Mouse (Mus musculus): ENCODE measurements around the gene Hspa1a. TPM values are rescaled to one million over a fixed set of nuclear protein-coding genes. Genes with fewer than 3 reads are reported as not detected.

The Hspa1a gene
- polyA plus RNA-seq, 1 experiment from 2014 or later = 2.9 TPM

GRCm38 (mm10) chr17:34941344-34942041 lies 30.5 kb downstream of the Hspa1a start:
- WGBS = 6% methylated on average over 15 of the region's 15 CpGs
- H3K4me3 ChIP-seq (ENCODE audit: control insufficient read depth in 1 of 2, insufficient read depth in 1 of 2, low read depth in 1 of 2, low read length in 2 of 2) = peak overlapping the region; percentile 29 to 31
- no peaks in the 10 kb centered on the region for H3K9me3 ChIP-seq (ENCODE audit: control insufficient read depth, low read length)
- no peaks in the 10 kb centered on the region for H3K36me3 ChIP-seq (ENCODE audit: control insufficient read depth, insufficient read depth, low read length)
- H3K4me2 ChIP-seq (ENCODE audit: low read length) = peak overlapping the region; percentile 63
- ATAC-seq (ENCODE audit: insufficient number of reproducible peaks, insufficient read depth, low FRiP score, low read depth) = peak; percentile 32; the same call in 1 of the 2 replicates
- H3K27me3 ChIP-seq (ENCODE audit: control insufficient read depth, insufficient read depth, low read length) = no peaks in the 10 kb centered on the region
- H3K4me1 ChIP-seq (ENCODE audit: control insufficient read depth in 2 of 2, insufficient read depth in 2 of 2, low read length in 2 of 2) = peaks cover 3 to 10% of the 10 kb centered on the region in 2 experiments; a peak in 2 of 4 replicates
- peak overlapping the region; percentile 64 for H3K9ac ChIP-seq (ENCODE audit: low read length)
- H3K27ac ChIP-seq (replicated peaks in 1 of 2; ENCODE audit: control insufficient read depth in 1 of 2, insufficient read depth in 1 of 2, low read depth in 2 of 2, low read length in 2 of 2) = peak overlapping the region; percentile 66 to 75

- Histone ChIP-seq H3K36me3 (ENCODE audit: control insufficient read depth, insufficient read depth, low read length) (peaks cover 15% of the 10 kb centered on the region), H3K4me1 (ENCODE audit: control insufficient read depth in 2 of 2, insufficient read depth in 2 of 2, low read length in 2 of 2) (peaks cover 3 to 6% of the 10 kb centered on the region in 2 experiments; a peak in 2 of 4 replicates), H3K27me3 (ENCODE audit: control insufficient read depth, insufficient read depth, low read length) (no peaks in the 10 kb centered on the region), H3K9ac (ENCODE audit: low read length) (no peak overlapping the region), H3K4me3 (ENCODE audit: control insufficient read depth in 1 of 2, insufficient read depth in 1 of 2, low read depth in 1 of 2, low read length in 2 of 2) (no peak overlapping the region), H3K9me3 (ENCODE audit: control insufficient read depth, low read length) (no peaks in the 10 kb centered on the region), H3K4me2 (ENCODE audit: low read length) (no peak overlapping the region), H3K27ac (replicated peaks in 1 of 2; ENCODE audit: control insufficient read depth in 1 of 2, insufficient read depth in 1 of 2, low read depth in 2 of 2, low read length in 2 of 2) (no peak overlapping the region)
- no peak for ATAC-seq (ENCODE audit: insufficient number of reproducible peaks, insufficient read depth, low FRiP score, low read depth)
- 81% methylated on average over 6 of the region's 6 CpGs for WGBS
Observed at GRCm38 (mm10) chr17:34937960-34938505, 33.9 kb downstream of the Hspa1a start.

GRCm38 (mm10) chr17:34934830-34935229 lies 37.1 kb downstream of the Hspa1a start:
- no peak for ATAC-seq (ENCODE audit: insufficient number of reproducible peaks, insufficient read depth, low FRiP score, low read depth)
- H3K4me3 ChIP-seq (ENCODE audit: control insufficient read depth in 1 of 2, insufficient read depth in 1 of 2, low read depth in 1 of 2, low read length in 2 of 2) = no peak overlapping the region
- peaks cover 21% of the 10 kb centered on the region for H3K36me3 ChIP-seq (ENCODE audit: control insufficient read depth, insufficient read depth, low read length)
- H3K4me2 ChIP-seq (ENCODE audit: low read length) = no peak overlapping the region; the same call in 1 of the 2 replicates
- WGBS = 47% methylated on average over 8 of the region's 8 CpGs
- H3K27me3 ChIP-seq (ENCODE audit: control insufficient read depth, insufficient read depth, low read length) = no peaks in the 10 kb centered on the region
- no peak overlapping the region for H3K27ac ChIP-seq (replicated peaks in 1 of 2; ENCODE audit: control insufficient read depth in 1 of 2, insufficient read depth in 1 of 2, low read depth in 2 of 2, low read length in 2 of 2)
- H3K9ac ChIP-seq (ENCODE audit: low read length) = no peak overlapping the region
- no peaks in the 10 kb centered on the region for H3K9me3 ChIP-seq (ENCODE audit: control insufficient read depth, low read length)
- H3K4me1 ChIP-seq (ENCODE audit: control insufficient read depth in 2 of 2, insufficient read depth in 2 of 2, low read length in 2 of 2) = peaks cover 7 to 10% of the 10 kb centered on the region in 2 experiments; a peak in 3 of 4 replicates

- H3K27me3 ChIP-seq (ENCODE audit: control insufficient read depth, insufficient read depth, low read length) = no peaks in the 10 kb centered on the region
- peaks cover 7 to 10% of the 10 kb centered on the region in 2 experiments; a peak in 3 of 4 replicates for H3K4me1 ChIP-seq (ENCODE audit: control insufficient read depth in 2 of 2, insufficient read depth in 2 of 2, low read length in 2 of 2)
- no peak overlapping the region for H3K9ac ChIP-seq (ENCODE audit: low read length)
- no peak overlapping the region for H3K4me2 ChIP-seq (ENCODE audit: low read length)
- H3K36me3 ChIP-seq (ENCODE audit: control insufficient read depth, insufficient read depth, low read length) = peaks cover 21% of the 10 kb centered on the region
- no peak overlapping the region; a peak in 1 of 4 replicates for H3K27ac ChIP-seq (replicated peaks in 1 of 2; ENCODE audit: control insufficient read depth in 1 of 2, insufficient read depth in 1 of 2, low read depth in 2 of 2, low read length in 2 of 2)
- H3K4me3 ChIP-seq (ENCODE audit: control insufficient read depth in 1 of 2, insufficient read depth in 1 of 2, low read depth in 1 of 2, low read length in 2 of 2) = no peak overlapping the region
- ATAC-seq (ENCODE audit: insufficient number of reproducible peaks, insufficient read depth, low FRiP score, low read depth) = no peak
- no peaks in the 10 kb centered on the region for H3K9me3 ChIP-seq (ENCODE audit: control insufficient read depth, low read length)
- 70% methylated on average over 24 of the region's 24 CpGs for whole genome bisulfite sequencing
Observed at GRCm38 (mm10) chr17:34934031-34934430, 37.9 kb downstream of the Hspa1a start.

GRCm38 (mm10) chr17:34932287-34932686 lies 39.7 kb downstream of the Hspa1a start:
- Histone ChIP-seq H3K4me2 (ENCODE audit: low read length) (peak overlapping the region; percentile 99), H3K4me1 (ENCODE audit: control insufficient read depth in 2 of 2, insufficient read depth in 2 of 2, low read length in 2 of 2) (peaks cover 8 to 10% of the 10 kb centered on the region in 2 experiments; a peak in 3 of 4 replicates), H3K9me3 (ENCODE audit: control insufficient read depth, low read length) (no peaks in the 10 kb centered on the region), H3K27me3 (ENCODE audit: control insufficient read depth, insufficient read depth, low read length) (no peaks in the 10 kb centered on the region), H3K36me3 (ENCODE audit: control insufficient read depth, insufficient read depth, low read length) (peaks cover 21% of the 10 kb centered on the region), H3K4me3 (ENCODE audit: control insufficient read depth in 1 of 2, insufficient read depth in 1 of 2, low read depth in 1 of 2, low read length in 2 of 2) (peak overlapping the region; percentile 77 to 84; a peak in 2 of 4 replicates), H3K9ac (ENCODE audit: low read length) (peak overlapping the region; percentile 89), H3K27ac (replicated peaks in 1 of 2; ENCODE audit: control insufficient read depth in 1 of 2, insufficient read depth in 1 of 2, low read depth in 2 of 2, low read length in 2 of 2) (no peak overlapping the region)
- ATAC-seq (ENCODE audit: insufficient number of reproducible peaks, insufficient read depth, low FRiP score, low read depth) = no peak
- 78% methylated on average over 8 of the region's 8 CpGs for WGBS

- peak overlapping the region in 1 of 2 experiments; percentile 53; a peak in 2 of 4 replicates for H3K27ac ChIP-seq (replicated peaks in 1 of 2; ENCODE audit: control insufficient read depth in 1 of 2, insufficient read depth in 1 of 2, low read depth in 2 of 2, low read length in 2 of 2)
- WGBS = 9% methylated on average over 14 of the region's 14 CpGs
- peak overlapping the region; percentile 77 to 84 for H3K4me3 ChIP-seq (ENCODE audit: control insufficient read depth in 1 of 2, insufficient read depth in 1 of 2, low read depth in 1 of 2, low read length in 2 of 2)
- H3K9me3 ChIP-seq (ENCODE audit: control insufficient read depth, low read length) = no peaks in the 10 kb centered on the region
- H3K36me3 ChIP-seq (ENCODE audit: control insufficient read depth, insufficient read depth, low read length) = peaks cover 21% of the 10 kb centered on the region
- peak overlapping the region; percentile 89 for H3K9ac ChIP-seq (ENCODE audit: low read length)
- H3K4me2 ChIP-seq (ENCODE audit: low read length) = peak overlapping the region; percentile 99
- no peaks in the 10 kb centered on the region for H3K27me3 ChIP-seq (ENCODE audit: control insufficient read depth, insufficient read depth, low read length)
- ATAC-seq (ENCODE audit: insufficient number of reproducible peaks, insufficient read depth, low FRiP score, low read depth) = no peak
- H3K4me1 ChIP-seq (ENCODE audit: control insufficient read depth in 2 of 2, insufficient read depth in 2 of 2, low read length in 2 of 2) = peaks cover 8 to 10% of the 10 kb centered on the region in 2 experiments; a peak in 3 of 4 replicates
Observed at GRCm38 (mm10) chr17:34931735-34932098, 40.2 kb downstream of the Hspa1a start.

GRCm38 (mm10) chr17:34931061-34931734 lies 40.8 kb downstream of the Hspa1a start, which contains the start of gene Neu1:
Neu1 (plus strand) TSS chr17:34931253.
- under 1% methylated on average over 38 of the region's 38 CpGs for WGBS
- Histone ChIP-seq H3K4me1 (ENCODE audit: control insufficient read depth in 2 of 2, insufficient read depth in 2 of 2, low read length in 2 of 2) (peaks cover 8 to 10% of the 10 kb centered on the region in 2 experiments; a peak in 3 of 4 replicates), H3K36me3 (ENCODE audit: control insufficient read depth, insufficient read depth, low read length) (peaks cover 21% of the 10 kb centered on the region), H3K9ac (ENCODE audit: low read length) (peak within 1 kb of the TSS; percentile 89), H3K27ac (replicated peaks in 1 of 2; ENCODE audit: control insufficient read depth in 1 of 2, insufficient read depth in 1 of 2, low read depth in 2 of 2, low read length in 2 of 2) (peak within 1 kb of the TSS; percentile 40 to 53; a peak in 3 of 4 replicates), H3K27me3 (ENCODE audit: control insufficient read depth, insufficient read depth, low read length) (no peaks in the 10 kb centered on the region), H3K4me2 (ENCODE audit: low read length) (peak within 1 kb of the TSS; percentile 99), H3K4me3 (ENCODE audit: control insufficient read depth in 1 of 2, insufficient read depth in 1 of 2, low read depth in 1 of 2, low read length in 2 of 2) (peak within 1 kb of the TSS; percentile 77 to 84), H3K9me3 (ENCODE audit: control insufficient read depth, low read length) (no peaks in the 10 kb centered on the region)
- peak; percentile 97 for ATAC-seq (ENCODE audit: insufficient number of reproducible peaks, insufficient read depth, low FRiP score, low read depth)

All from heart, embryonic 14.5 days (tissue).